Mouse (Mus musculus) gonadal fat pad, adult 2 months (tissue): ENCODE measurements around the gene Rere. TPM values are rescaled to one million over a fixed set of nuclear protein-coding genes. Genes with fewer than 3 reads are reported as not detected.

Experiments used
- DNase-seq: peaks from one replicate; pipeline ENCODE4 v3.0.0-alpha.2; 2012; ENCODE audit warnings: low read depth
- polyA plus RNA-seq: library from polyadenylated mRNA; depleted of rRNA; stranded (reverse); fragments of >200 nt; gene quantifications from 2 replicates; pipeline ENCODE4 v1.2.3, GENCODE M21; 2012

The Rere gene
- polyA plus RNA-seq, 1 experiment: 16.9 TPM

GRCm38 (mm10) chr4:150426880-150427476, 145.5 kb downstream of the Rere start:
- no peak for DNase-seq

GRCm38 (mm10) chr4:150428762-150429161, 147.3 kb downstream of the Rere start:
- DNase-seq: no peak

GRCm38 (mm10) chr4:150433827-150434574, 152.6 kb downstream of the Rere start:
- no peak for DNase-seq

DNA sequence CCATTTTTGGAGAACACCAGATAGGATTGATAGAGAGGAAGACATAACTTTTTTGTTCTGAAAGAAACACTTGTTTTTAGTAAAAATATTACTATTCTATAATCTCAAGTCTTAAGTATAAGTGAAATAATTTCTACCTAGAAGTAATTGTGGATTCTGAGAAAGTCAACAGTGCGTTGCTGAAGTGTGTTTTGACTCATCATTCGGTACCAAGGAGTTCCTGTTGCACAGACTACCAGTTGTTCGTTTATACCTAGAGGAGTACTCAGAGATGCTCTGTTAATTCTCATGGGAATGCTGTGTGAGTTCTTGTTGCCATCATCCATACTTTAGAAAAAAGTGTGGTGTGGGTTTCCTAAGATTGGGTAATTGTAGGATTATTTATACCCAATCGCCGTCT, 154.1 kb downstream of the Rere start:
- no peak for DNase-seq

DNA sequence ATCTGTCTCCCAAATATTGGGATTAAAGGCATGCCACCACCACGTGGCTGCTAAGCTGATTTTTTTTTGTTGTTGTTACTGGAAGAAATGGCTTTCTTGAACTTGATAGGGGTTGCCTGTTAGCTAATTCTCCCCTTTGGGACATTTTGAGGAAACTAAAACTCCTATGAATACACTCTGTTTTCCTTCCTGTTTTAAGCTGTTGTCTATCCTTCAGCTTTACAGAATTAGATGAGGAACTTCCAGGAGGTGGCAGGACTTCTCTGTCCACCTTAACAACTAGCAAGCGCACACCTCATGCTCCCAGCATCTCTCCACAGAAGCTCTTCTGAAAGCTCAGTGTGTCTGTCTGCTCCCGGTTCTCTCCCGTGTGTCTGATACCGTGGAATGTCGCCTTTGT, 157.2 kb downstream of the Rere start:
- no peak for DNase-seq

GRCm38 (mm10) chr4:150441931-150442330, 160.5 kb downstream of the Rere start:
- DNase-seq: no peak

GRCm38 (mm10) chr4:150444068-150444467, 162.6 kb downstream of the Rere start:
- DNase-seq: no peak

- DNase-seq: no peak
Observed at GRCm38 (mm10) chr4:150446617-150447016, 165.2 kb downstream of the Rere start.

DNA sequence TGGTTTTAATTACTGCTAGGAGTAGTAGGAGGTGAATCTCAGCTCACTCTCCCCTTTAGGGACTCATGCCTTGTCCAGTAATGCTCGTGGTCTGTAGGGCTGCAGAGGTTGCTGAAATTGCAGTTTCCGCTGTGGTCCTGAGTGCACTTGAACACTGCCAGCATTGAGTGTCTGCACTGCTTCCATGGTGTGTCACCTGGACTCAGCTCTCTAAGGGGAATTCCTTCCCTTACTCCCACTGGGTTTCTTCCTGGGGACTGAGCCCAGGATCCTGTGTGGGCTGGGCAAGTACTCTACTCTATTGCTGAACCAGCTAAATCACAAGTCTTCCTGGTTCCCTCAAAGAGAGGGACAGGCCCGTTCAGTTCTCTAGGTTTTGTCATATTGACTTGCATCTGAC, 166.1 kb downstream of the Rere start:
- no peak for DNase-seq

DNA sequence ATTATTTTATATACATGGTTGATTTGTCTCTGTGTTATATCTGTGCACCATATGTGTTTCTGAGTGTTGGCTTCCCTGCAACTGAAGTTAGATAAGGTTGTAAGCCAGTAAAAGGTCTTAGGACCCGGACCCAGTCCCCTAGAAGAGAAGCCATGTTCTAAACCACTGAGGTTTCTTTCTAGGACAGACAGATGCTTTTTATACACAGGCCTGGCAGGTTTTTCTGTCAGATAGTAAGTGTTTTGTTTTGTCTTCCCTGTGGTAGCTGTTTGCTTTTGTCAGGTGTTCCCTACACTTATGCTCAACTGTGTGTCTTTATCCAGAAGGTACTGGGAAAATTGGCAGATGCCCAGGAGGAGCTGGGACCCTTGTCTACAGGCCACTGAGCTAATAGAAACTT, 167.0 kb downstream of the Rere start:
- no peak for DNase-seq

DNA sequence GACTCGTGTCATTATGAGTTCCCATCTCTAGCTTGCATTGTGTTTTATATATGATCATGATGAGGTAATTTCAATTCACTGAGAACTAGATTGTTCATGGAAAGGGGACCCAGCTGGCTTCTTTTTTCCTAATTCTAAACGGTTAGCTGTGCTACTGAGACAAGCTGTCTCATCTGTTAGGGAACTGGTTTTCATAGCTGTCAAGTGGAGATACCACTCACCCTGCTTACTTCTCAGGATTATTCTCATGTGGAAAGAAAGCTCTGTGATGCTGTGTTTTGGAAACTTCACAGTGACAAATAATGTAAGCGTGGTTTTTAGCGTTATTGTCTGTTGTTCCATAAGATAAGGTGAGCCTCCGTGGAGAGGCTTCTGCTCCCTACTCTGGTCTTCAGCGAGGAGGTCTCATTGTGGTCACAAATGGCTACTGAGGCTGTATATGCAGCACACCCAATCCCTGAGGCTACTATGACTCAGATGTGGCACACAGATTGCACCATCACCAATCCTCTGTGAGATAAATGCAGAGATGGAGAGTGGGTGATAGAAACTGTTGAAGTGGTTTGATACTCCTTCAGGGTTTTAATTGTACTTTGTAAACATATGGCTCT, 168.7 kb downstream of the Rere start:
- DNase-seq: no peak

DNA sequence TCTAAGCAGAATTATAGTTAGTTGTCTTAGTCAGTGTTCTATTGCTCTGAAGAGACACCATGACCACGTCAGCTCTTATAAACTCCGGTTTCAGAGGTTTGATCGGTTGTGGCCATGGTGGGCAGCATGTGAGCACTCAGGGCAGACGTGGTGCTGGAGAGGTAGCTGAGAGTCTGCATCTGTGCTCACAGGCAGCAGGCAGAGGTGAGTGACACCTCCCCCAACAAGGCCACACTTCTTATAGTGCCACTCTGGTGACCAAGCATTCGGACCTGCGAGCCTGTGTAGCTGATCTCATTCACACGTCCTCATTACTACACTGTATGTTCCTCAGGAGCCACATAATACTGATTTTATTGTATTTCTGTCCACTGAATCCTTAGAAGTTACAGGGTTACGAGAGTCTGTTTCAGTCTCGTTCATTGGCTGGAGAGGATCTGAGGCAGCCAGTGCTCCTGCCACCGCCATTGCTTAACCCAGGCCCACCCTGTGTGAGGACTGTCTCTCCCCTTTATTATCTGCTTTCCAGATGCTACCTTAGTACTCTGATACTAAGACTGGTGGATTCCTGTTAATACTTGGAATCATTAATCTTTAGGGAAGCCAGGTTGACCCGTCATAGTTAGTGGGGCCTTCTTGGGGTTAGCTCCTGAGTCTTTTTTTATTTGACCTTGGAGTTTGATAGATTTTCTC, 170.9 kb downstream of the Rere start:
- no peak for DNase-seq

- DNase-seq: no peak
Observed at GRCm38 (mm10) chr4:150454571-150455306, 173.3 kb downstream of the Rere start.

DNA sequence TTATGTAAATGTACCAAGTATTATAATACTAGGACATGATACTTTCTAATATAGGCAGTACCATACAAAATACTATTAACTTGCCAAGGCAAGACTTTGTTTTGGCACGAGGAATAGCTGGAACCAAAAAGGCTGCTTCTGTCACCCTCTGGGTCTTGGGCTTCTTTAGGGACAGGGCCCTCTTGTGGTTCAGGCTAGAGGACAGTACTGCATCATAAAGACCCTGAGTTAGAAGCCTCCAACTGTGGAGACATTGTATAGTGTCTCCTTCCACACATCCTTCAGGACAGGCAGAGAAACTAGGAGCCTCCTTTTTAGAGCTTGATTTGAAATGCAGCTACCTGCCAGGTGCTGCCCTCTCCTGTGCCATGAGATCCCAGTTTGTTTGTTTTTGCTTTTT, 174.3 kb downstream of the Rere start:
- DNase-seq: no peak

- DNase-seq: no peak
Observed at GRCm38 (mm10) chr4:150456452-150456851, 175.0 kb downstream of the Rere start.

DNA sequence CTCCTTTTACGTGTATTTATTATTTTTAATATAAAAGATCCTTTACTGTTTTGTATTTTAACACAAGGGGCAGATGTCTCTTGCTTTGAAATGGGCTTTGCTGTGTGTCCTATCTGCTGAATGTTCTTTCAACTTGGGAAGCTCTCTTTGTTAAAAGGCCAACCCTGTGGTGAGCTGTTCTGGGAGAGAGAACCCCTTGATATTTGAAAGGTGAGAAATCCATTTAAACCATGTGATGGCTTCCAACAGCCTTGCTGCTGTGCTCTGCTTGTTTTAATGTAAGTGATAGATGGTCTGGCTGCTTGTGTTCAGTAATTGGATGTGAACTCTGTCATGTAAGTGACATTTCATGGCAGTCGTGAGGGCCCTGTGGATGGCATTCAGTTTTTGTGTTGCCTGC, 175.4 kb downstream of the Rere start:
- no peak for DNase-seq

DNA sequence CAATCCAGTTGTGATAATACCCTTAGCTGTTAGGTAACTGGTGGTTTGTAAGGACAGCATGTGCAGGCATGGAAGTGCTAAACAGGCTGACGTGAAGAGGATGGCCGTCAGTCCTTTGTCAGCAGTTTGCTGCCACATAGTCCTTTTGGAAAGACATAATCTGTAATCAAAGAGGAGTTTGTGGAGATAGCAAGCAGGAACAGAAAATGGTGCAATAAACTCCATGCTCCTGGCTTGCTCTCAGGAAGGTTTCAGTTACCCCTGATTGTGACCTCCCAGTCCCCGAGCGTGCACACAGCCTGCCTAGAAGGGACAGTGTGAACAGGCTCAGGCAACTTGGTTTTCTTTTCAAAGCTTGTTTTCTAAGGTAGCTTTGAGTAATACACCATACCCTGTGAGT, 175.9 kb downstream of the Rere start:
- no peak for DNase-seq

DNA sequence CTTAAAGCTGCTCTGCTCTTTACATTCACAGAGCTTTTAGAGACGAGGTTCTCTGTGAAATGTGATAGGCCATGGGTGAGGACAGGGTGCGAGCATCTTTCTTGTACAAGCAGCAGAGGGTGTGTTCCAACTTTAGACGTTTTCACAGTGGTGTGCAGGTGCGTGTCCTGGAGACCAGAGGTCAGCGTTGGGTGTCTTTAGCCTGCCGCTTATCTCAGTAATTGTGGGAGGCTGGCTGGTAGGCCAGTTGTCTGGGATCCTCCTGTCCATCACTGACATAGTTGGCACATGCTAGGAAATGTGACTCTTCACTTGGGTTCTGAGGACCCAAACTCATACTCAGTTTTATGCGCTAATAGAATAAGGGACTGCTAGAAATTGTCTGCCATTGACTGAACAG, 176.3 kb downstream of the Rere start:
- DNase-seq: no peak

GRCm38 (mm10) chr4:150459022-150459794, 177.8 kb downstream of the Rere start:
- no peak for DNase-seq

GRCm38 (mm10) chr4:150460451-150460850, 179.0 kb downstream of the Rere start:
- no peak for DNase-seq

DNA sequence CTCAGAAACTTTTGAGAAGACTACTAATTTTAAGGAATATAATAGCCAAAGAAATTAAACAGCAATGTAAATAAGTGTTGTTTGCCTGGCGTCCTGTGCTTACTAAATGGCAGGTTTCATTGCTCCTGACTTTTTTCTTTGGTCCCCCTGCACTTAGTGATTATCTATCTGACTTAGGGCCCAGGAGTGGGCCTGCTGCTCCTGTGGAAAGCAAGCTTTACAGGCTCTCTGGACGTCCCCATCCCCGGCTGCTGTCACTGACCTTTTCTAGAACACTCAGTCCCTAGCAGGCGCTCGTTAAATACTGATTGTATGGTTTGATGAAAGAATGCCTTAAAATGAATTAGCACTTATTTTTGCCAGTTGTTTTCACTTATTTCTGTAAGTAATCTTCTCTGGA, 179.6 kb downstream of the Rere start:
- DNase-seq: no peak
